8 mouse cellular contexts compared by ENCODE assay signal in genomic region chr8:105276292-105277120, GRCm38 (mm10). TPM values are rescaled to one million over a fixed set of nuclear protein-coding genes. Genes with fewer than 3 reads are reported as not detected.
DNase-seq lines count a peak whose midpoint lies in the region; ATAC-seq and TF ChIP-seq lines count a peak whose summit lies in the region.

No protein-coding gene starts in this region.

- H3K9ac ChIP-seq in liver, embryonic 15.5 days, result no peak overlapping the region
- H3K9ac ChIP-seq in neural tube, embryonic 14.5 days (replicated peaks; ENCODE audit: low read depth, low read length), result peak overlapping the region; percentile 34

- H3K36me3 ChIP-seq in liver, embryonic 15.5 days (replicated peaks), result no peaks in the 10 kb centered on the region
- H3K36me3 ChIP-seq in neural tube, embryonic 14.5 days (ENCODE audit: control insufficient read depth, insufficient read depth, low read length), result peaks cover 9% of the 10 kb centered on the region; the same call in 1 of the 2 replicates

- 0 out of 2 replicates have a peak, but pooled peaks have one; percentile 23 for ATAC-seq in liver, embryonic 15.5 days (ENCODE audit: insufficient read depth)
- peak; percentile 65 for ATAC-seq in neural tube, embryonic 14.5 days (ENCODE audit: low read depth)

- peaks cover 97% of the 10 kb centered on the region for H3K27me3 ChIP-seq in liver, embryonic 15.5 days
- peaks cover 31% of the 10 kb centered on the region for H3K27me3 ChIP-seq in neural tube, embryonic 14.5 days (ENCODE audit: control insufficient read depth, insufficient read depth, low read length)

- peak; percentile 71 to 74 for DNase-seq in heart, adult 18-20 months
- no peak for DNase-seq in heart, postnatal 25 days (ENCODE audit: low spot score)
- peak; percentile 89 for DNase-seq in gastrocnemius, adult 2 months
- DNase-seq in induced T-regulatory cell, adult 2 months (ENCODE audit: low read depth), result peak; percentile 35
- no peak for DNase-seq in ovary, adult 18-20 months (ENCODE audit: low spot score)

- TF ChIP-seq CTCF in bone marrow macrophage, adult 2 months (IDR thresholded peaks at IDR 0.05; ENCODE audit: low read depth, low read length), result no peak
- no peak for TF ChIP-seq CTCF in gastrocnemius, adult 2 months (IDR thresholded peaks at IDR 0.05)

- 4% methylated on average over 30 of the region's 30 CpGs for WGBS in liver, embryonic 15.5 days (ENCODE audit: insufficient replicate concordance)
- 2% methylated on average over 30 of the region's 30 CpGs for WGBS in neural tube, embryonic 14.5 days

- intact Hi-C loops in heart, postnatal 25 days (cut with DNase I), result no loop called here
- intact Hi-C loops in gastrocnemius, adult 2 months (cut with DNase I), result loop anchor here (10.0 kb wide), 1 partner anchor 622 kb away; no protein-coding TSS in a partner anchor

- H3K9me3 ChIP-seq in liver, embryonic 15.5 days (replicated peaks), result no peaks in the 10 kb centered on the region
- H3K9me3 ChIP-seq in neural tube, embryonic 14.5 days (ENCODE audit: control insufficient read depth, low read length), result no peaks in the 10 kb centered on the region

- peak overlapping the region; percentile 63 for H3K4me2 ChIP-seq in liver, embryonic 15.5 days
- H3K4me2 ChIP-seq in neural tube, embryonic 14.5 days (ENCODE audit: low read depth, low read length), result peak overlapping the region; percentile 61

- H3K4me1 ChIP-seq in bone marrow macrophage, adult 2 months (ENCODE audit: control insufficient read depth, insufficient read depth, low read length), result peaks cover 3% of the 10 kb centered on the region; the same call in 1 of the 2 replicates
- H3K4me1 ChIP-seq in liver, embryonic 15.5 days (replicated peaks), result peaks cover 24% of the 10 kb centered on the region
- 0 out of 2 replicates have a peak, but pooled peaks cover 2% of the 10 kb centered on the region for H3K4me1 ChIP-seq in neural tube, embryonic 14.5 days (ENCODE audit: control insufficient read depth, insufficient read depth, low read length)

- TF ChIP-seq POLR2A in bone marrow macrophage, adult 2 months (IDR thresholded peaks at IDR 0.05; ENCODE audit: borderline replicate concordance, low read depth, low read length), result no peak

- H3K27ac ChIP-seq in bone marrow macrophage, adult 2 months (ENCODE audit: insufficient read depth, low read depth, low read length), result no peak overlapping the region
- H3K27ac ChIP-seq in gastrocnemius, adult 2 months, result peak overlapping the region; percentile 94
- no peak overlapping the region for H3K27ac ChIP-seq in liver, embryonic 15.5 days (replicated peaks)
- H3K27ac ChIP-seq in neural tube, embryonic 14.5 days (ENCODE audit: low read depth, low read length), result no peak overlapping the region

- peak overlapping the region; percentile 50 for H3K4me3 ChIP-seq in bone marrow macrophage, adult 2 months (ENCODE audit: insufficient read depth, low read length)
- peak overlapping the region; percentile 81 for H3K4me3 ChIP-seq in gastrocnemius, adult 2 months
- peak overlapping the region; percentile 32 for H3K4me3 ChIP-seq in liver, embryonic 15.5 days (replicated peaks)
- peak overlapping the region; percentile 33 for H3K4me3 ChIP-seq in neural tube, embryonic 14.5 days (ENCODE audit: low read depth, low read length)

RNA-seq across cellular contexts. Expression of gene Nol3, which starts 0.6 kb away (rescaled TPM):
- total RNA-seq in heart, adult 18-20 months (2021), result 10 to 100 TPM; 22.1 to 25.7 TPM
- total RNA-seq in heart, postnatal 25 days (2021), result 10 to 100 TPM; 17.2 to 20.1 TPM
- 0.23 TPM in 1 of 2 replicates, not detected in the other for polyA plus RNA-seq in bone marrow macrophage, adult 2 months (2012; ENCODE audit: insufficient read depth, insufficient read length, missing spikeins)
- total RNA-seq in gastrocnemius, adult 2 months (2021), result 10 to 100 TPM; 27.9 to 32.4 TPM
- 0.22 and 0.30 TPM in 2 replicates for polyA plus RNA-seq in liver, embryonic 15.5 days (2015; fragmentation: Nextera tagmentation; extraction: Ambion mirVana)
- 5.5 and 5.9 TPM in 2 replicates for polyA plus RNA-seq in neural tube, embryonic 14.5 days (2014; fragmentation: Nextera tagmentation; extraction: Ambion mirVana)

RNA-seq across cellular contexts. Expression of gene Hsf4, which starts 6.9 kb away (rescaled TPM):
- 1 to 10 TPM; 4.6 to 4.7 TPM for total RNA-seq in heart, adult 18-20 months (2021)
- 1 to 10 TPM; 1.5 to 2.2 TPM for total RNA-seq in heart, postnatal 25 days (2021)
- polyA plus RNA-seq in bone marrow macrophage, adult 2 months (2012; ENCODE audit: insufficient read depth, insufficient read length, missing spikeins), result 4.7 and 5.0 TPM in 2 replicates
- 1 to 10 TPM; 6.1 to 8.4 TPM for total RNA-seq in gastrocnemius, adult 2 months (2021)
- not detected in 2 replicates for polyA plus RNA-seq in liver, embryonic 15.5 days (2015; fragmentation: Nextera tagmentation; extraction: Ambion mirVana)
- 0.66 and 0.71 TPM in 2 replicates for polyA plus RNA-seq in neural tube, embryonic 14.5 days (2014; fragmentation: Nextera tagmentation; extraction: Ambion mirVana)

RNA-seq across cellular contexts. Expression of gene Fbxl8, which starts 12.1 kb away (rescaled TPM):
- 1 to 10 TPM; 2.9 to 3.0 TPM for total RNA-seq in heart, adult 18-20 months (2021)
- 1 to 10 TPM; 2.4 to 2.7 TPM for total RNA-seq in heart, postnatal 25 days (2021)
- 6.5 and 6.8 TPM in 2 replicates for polyA plus RNA-seq in bone marrow macrophage, adult 2 months (2012; ENCODE audit: insufficient read depth, insufficient read length, missing spikeins)
- total RNA-seq in gastrocnemius, adult 2 months (2021), result 1 to 10 TPM; 1.0 to 1.1 TPM
- polyA plus RNA-seq in liver, embryonic 15.5 days (2015; fragmentation: Nextera tagmentation; extraction: Ambion mirVana), result 1.2 and 1.3 TPM in 2 replicates
- polyA plus RNA-seq in neural tube, embryonic 14.5 days (2014; fragmentation: Nextera tagmentation; extraction: Ambion mirVana), result 0.96 and 1.8 TPM in 2 replicates

RNA-seq across cellular contexts. Expression of gene Tradd, which starts 12.1 kb away (rescaled TPM):
- 1 to 10 TPM; 4.9 to 5.8 TPM for total RNA-seq in heart, adult 18-20 months (2021)
- 1 to 10 TPM; 4.4 to 6.9 TPM for total RNA-seq in heart, postnatal 25 days (2021)
- 23.6 and 26.2 TPM in 2 replicates for polyA plus RNA-seq in bone marrow macrophage, adult 2 months (2012; ENCODE audit: insufficient read depth, insufficient read length, missing spikeins)
- total RNA-seq in gastrocnemius, adult 2 months (2021), result 1 to 10 TPM; 2.4 to 2.9 TPM
- 14.9 and 15.5 TPM in 2 replicates for polyA plus RNA-seq in liver, embryonic 15.5 days (2015; fragmentation: Nextera tagmentation; extraction: Ambion mirVana)
- 13.1 and 18.8 TPM in 2 replicates for polyA plus RNA-seq in neural tube, embryonic 14.5 days (2014; fragmentation: Nextera tagmentation; extraction: Ambion mirVana)

RNA-seq across cellular contexts. Expression of gene 4931428F04Rik, which starts 13.2 kb away (rescaled TPM):
- 1 to 10 TPM; 1.1 to 1.6 TPM for total RNA-seq in heart, adult 18-20 months (2021)
- total RNA-seq in heart, postnatal 25 days (2021), result 1 to 10 TPM; 1.8 to 2.0 TPM
- 0.67 and 1.3 TPM in 2 replicates for polyA plus RNA-seq in bone marrow macrophage, adult 2 months (2012; ENCODE audit: insufficient read depth, insufficient read length, missing spikeins)
- total RNA-seq in gastrocnemius, adult 2 months (2021), result under 1 TPM; 0.33 to 0.98 TPM
- 0.59 and 0.68 TPM in 2 replicates for polyA plus RNA-seq in liver, embryonic 15.5 days (2015; fragmentation: Nextera tagmentation; extraction: Ambion mirVana)
- 84.6 and 118 TPM in 2 replicates for polyA plus RNA-seq in neural tube, embryonic 14.5 days (2014; fragmentation: Nextera tagmentation; extraction: Ambion mirVana)

Comparison
In these comparisons a context has a peak if more than half of its experiments do, and no peak if none do; other contexts are left out.
1. DNase-seq: peak in heart, adult 18-20 months (2 of 2), gastrocnemius, adult 2 months (single experiment) and induced T-regulatory cell, adult 2 months (single experiment); none in heart, postnatal 25 days (single experiment) and ovary, adult 18-20 months (single experiment).
2. Peak in every context shown above with its lines, with median percentiles within 50 percentile points of each other: H3K4me3 ChIP-seq.